Mouse (Mus musculus): ENCODE results near the gene Smad1.

Smad1 gene

DNA sequence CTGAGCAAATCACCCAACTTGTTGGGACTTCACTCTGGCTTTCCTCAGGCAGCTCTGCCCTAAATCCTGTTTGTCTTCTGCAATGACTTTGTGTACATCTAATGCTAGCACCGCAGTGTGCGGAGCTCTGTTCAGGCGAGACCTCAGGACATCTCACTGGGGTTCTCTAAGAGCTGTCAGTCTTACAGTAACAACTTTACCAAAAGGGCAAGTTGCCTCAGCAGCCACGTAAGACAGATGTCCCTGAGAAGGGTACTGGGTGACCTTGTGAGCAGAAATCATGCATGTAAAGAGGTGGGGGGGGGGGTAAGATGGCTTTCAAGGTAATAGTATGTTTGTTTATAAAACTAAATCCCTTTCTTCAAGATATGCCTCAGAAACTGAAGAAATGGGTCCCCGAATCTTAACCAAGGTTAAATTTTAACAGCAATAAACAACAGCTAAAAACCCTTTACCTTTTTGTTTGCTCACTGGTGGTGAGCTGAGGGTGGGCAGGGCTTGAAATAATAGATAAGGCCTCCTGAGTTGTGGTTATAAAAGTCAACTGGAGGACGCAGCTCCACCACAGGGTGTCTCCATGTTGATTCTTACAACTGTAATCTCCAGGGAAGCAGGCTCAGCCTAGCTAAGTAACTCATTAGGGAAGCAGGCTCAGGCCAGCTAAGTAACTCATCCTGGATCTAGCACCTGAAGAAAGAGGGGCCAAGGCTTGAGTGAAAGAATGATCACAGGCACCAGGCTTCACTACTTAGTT is 38.4 kb downstream of the Smad1 start:
- in situ Hi-C loops (cut with MboI; ENCODE audit: unreplicated experiment in 2 of 2), result no loop called here

- in situ Hi-C loops (cut with MboI; ENCODE audit: unreplicated experiment in 2 of 2), result no loop called here
These were observed 39.0 kb downstream of the Smad1 start for GRCm38 (mm10) chr8:79360302-79360701.

DNA sequence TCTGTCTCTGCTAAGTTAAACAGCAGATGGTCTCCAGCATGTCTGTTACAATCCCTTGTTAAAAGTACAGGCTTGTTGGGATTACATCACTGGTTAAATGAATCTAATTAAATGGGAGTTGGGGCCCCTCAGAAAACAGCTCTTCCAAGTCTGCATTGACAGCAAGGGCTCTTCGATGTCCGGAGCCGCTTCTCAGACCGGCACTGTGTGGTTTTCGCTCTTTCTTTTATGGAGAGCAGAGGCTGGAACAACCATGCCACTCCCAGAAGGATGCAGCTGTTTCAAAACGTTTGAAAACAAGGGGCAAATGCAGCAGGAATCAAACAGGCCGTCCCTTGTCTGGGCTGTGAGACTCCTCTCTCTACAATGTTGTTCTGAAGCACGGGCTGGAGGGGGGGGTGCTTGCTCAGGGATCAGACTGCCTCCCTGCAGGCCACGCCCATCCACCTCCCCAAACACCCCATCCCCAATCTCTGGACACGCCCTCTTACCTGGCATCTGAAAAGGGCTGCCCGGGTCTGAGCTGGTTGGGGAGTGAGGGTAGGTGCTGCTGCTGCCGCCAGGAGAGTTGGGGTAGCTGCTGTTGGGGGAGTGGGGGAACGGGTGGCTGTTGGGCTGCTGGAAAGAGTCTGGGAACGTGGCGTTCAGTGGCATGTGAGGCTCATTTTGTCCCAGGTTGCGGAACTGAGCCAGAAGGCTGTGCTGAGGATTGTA is 43.4 kb downstream of the Smad1 start:
- in situ Hi-C loops (cut with MboI; ENCODE audit: unreplicated experiment in 2 of 2), result no loop called here

- in situ Hi-C loops (cut with MboI; ENCODE audit: unreplicated experiment in 2 of 2), result no loop called here
These were observed 45.3 kb downstream of the Smad1 start for GRCm38 (mm10) chr8:79354009-79354408.

DNA sequence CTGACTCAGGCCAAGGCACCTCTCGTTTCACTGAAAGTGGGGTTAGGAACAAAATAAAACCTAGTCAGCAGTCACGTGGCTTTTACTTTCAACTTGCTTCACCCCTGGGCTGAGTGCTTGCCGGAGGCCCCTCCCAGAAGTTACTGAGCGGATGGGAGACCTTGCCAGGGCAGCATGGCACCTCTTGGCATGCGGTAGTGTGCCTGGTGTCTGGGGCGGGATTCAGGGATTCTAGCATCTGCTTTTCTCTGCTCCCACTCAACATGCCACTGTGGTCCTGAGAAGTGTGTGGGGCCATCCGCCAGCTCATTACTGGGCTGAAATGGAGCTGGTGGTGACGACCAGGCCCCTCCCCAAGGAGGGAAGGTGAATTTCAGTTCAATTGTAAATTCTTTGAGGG is 47.4 kb downstream of the Smad1 start:
- in situ Hi-C loops (cut with MboI; ENCODE audit: unreplicated experiment in 2 of 2), result no loop called here

GRCm38 (mm10) chr8:79350805-79351204 is 48.5 kb downstream of the Smad1 start:
- in situ Hi-C loops (cut with MboI; ENCODE audit: unreplicated experiment in 2 of 2), result no loop called here

GRCm38 (mm10) chr8:79350094-79350593 is 49.2 kb downstream of the Smad1 start:
- in situ Hi-C loops (cut with MboI; ENCODE audit: unreplicated experiment in 2 of 2), result no loop called here

GRCm38 (mm10) chr8:79346414-79346813 is 52.9 kb downstream of the Smad1 start:
- in situ Hi-C loops (cut with MboI; ENCODE audit: unreplicated experiment in 2 of 2), result no loop called here

DNA sequence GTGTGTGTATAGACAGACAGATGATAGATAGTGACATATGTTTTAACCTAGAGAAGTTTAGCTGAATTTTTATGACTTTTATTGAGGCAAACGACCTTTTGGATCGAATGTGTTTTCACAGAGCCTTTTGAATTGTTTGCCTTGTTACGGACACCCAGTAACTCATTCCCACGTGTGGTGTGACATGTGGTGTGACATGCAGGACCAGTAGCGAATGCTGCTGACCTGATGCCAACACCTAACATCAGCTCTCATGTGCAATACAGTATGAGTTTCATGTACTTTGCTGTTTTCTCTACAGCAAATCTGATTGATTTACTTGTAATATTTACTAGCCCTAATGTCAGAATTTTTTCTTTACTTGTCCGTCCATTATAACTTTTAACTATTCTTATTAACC is 53.5 kb downstream of the Smad1 start:
- in situ Hi-C loops (cut with MboI; ENCODE audit: unreplicated experiment in 2 of 2), result no loop called here

GRCm38 (mm10) chr8:79341236-79341635 is 58.1 kb downstream of the Smad1 start:
- in situ Hi-C loops (cut with MboI; ENCODE audit: unreplicated experiment in 2 of 2), result no loop called here

- in situ Hi-C loops (cut with MboI; ENCODE audit: unreplicated experiment in 2 of 2), result no loop called here
These were observed 59.8 kb downstream of the Smad1 start for GRCm38 (mm10) chr8:79339555-79339954.

- in situ Hi-C loops (cut with MboI; ENCODE audit: unreplicated experiment in 2 of 2), result no loop called here
These were observed 60.7 kb downstream of the Smad1 start for GRCm38 (mm10) chr8:79338619-79339018.

GRCm38 (mm10) chr8:79332109-79332900 is 67.0 kb downstream of the Smad1 start:
- in situ Hi-C loops (cut with MboI; ENCODE audit: unreplicated experiment in 2 of 2), result no loop called here

DNA sequence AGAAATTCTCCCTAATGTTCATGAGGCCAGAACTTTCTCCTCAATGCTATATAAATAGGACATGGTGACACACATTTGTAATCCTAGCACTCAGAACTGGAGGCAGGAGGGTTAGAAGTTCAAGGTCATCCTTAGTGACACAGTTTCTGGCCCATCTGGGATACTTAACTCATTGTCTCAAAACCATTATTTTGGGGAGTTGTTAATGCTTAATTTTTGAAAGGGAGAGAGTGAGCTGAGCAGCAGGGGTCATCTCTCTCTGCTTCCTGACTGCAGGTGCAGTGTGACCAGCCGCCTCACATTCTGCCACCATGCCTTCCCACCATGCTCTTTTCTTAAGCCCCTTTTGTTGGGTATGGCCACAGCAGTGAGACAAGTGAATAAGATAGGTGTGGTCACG is 67.7 kb downstream of the Smad1 start:
- in situ Hi-C loops (cut with MboI; ENCODE audit: unreplicated experiment in 2 of 2), result no loop called here

GRCm38 (mm10) chr8:79331017-79331416 is 68.3 kb downstream of the Smad1 start:
- in situ Hi-C loops (cut with MboI; ENCODE audit: unreplicated experiment in 2 of 2), result no loop called here

DNA sequence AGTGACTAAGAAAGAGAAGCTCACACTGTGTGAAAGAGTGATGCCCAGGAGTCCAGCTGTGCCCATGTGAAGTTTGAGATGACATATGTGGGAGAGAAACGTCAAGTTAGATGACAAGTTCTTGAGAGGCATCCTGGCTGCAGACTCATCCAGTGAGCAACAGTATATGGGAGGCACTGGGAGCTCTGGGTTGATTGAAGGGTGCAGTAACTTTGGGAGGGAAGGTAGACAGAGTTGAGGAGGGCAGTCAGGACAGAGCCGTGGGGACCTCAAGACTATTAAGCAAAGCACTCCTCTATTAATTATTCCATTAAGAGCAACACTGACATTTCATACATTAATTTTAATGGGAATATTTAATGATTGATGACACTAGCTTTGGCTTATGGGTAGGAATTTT is 69.6 kb downstream of the Smad1 start:
- in situ Hi-C loops (cut with MboI; ENCODE audit: unreplicated experiment in 2 of 2), result no loop called here

GRCm38 (mm10) chr8:79329182-79329581 is 70.1 kb downstream of the Smad1 start:
- in situ Hi-C loops (cut with MboI; ENCODE audit: unreplicated experiment in 2 of 2), result no loop called here

DNA sequence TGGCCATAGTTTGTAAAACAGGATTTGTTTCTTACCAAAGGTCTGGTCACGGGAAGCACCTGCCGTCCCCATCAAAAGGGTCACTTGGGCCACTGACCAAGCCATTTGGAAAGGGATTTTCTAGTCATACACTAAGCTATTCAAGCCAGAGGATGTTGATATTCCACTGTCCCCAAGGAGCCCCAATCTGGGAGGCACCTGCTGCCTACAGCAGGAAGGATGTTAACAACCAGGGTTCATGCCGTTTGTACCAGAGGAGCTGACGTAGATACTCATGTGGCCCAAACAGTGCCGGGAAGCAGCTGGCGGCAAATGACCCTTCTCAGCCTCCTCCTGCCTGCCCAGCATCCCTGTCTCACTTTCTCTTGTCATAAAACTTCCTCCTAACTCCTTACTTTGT is 73.8 kb downstream of the Smad1 start:
- in situ Hi-C loops (cut with MboI; ENCODE audit: unreplicated experiment in 2 of 2), result no loop called here

DNA sequence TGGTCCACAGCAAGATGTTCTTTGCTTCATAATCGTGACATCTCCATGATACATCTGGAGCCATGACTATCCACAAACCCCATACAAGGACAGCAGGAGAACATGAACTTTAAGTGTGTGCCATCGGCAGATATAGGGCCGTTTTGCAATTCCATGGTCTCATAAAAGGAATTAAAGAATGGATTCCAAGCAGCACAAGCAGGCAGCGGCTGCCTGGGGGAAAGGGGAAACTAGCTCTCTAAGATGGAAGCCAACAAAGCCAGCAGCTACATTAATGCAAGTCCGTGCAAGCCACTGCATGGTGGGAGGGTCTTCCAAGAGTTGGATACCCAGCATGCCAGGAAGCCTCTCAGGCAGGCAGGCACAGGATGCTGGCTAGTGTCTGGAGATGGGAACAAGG is 74.4 kb downstream of the Smad1 start:
- in situ Hi-C loops (cut with MboI; ENCODE audit: unreplicated experiment in 2 of 2), result loop anchor here (25.0 kb wide), 2 partner anchors 1162 to 1362 kb away; partner anchors contain the start of gene Gypa (in 2 of the 2)

GRCm38 (mm10) chr8:79324036-79324435 is 75.3 kb downstream of the Smad1 start:
- in situ Hi-C loops (cut with MboI; ENCODE audit: unreplicated experiment in 2 of 2), result loop anchor here (25.0 kb wide), 2 partner anchors 1163 to 1363 kb away; partner anchors contain the start of gene Gypa (in 2 of the 2)

- in situ Hi-C loops (cut with MboI; ENCODE audit: unreplicated experiment in 2 of 2), result loop anchor here (25.0 kb wide), 2 partner anchors 1164 to 1364 kb away; partner anchors contain the start of gene Gypa (in 2 of the 2)
These were observed 76.2 kb downstream of the Smad1 start for GRCm38 (mm10) chr8:79323121-79323520.

Measured in v-Abl transformed pro-B cells (cell line).